Mouse (Mus musculus) embryo, embryonic 11.5 days (tissue): ENCODE results near the gene Ttc28.

ENCODE experiments used
- DNase-seq: peaks from one replicate; pipeline ENCODE4 v3.0.0-alpha.2; 2012; ENCODE audit warnings: low read depth, low spot score

Gene Ttc28

GRCm38 (mm10) chr5:111207924-111208659, 328.5 kb downstream of the Ttc28 start:
- DNase-seq = no peak

GRCm38 (mm10) chr5:111208660-111208969, 329.0 kb downstream of the Ttc28 start:
- no peak for DNase-seq

DNA sequence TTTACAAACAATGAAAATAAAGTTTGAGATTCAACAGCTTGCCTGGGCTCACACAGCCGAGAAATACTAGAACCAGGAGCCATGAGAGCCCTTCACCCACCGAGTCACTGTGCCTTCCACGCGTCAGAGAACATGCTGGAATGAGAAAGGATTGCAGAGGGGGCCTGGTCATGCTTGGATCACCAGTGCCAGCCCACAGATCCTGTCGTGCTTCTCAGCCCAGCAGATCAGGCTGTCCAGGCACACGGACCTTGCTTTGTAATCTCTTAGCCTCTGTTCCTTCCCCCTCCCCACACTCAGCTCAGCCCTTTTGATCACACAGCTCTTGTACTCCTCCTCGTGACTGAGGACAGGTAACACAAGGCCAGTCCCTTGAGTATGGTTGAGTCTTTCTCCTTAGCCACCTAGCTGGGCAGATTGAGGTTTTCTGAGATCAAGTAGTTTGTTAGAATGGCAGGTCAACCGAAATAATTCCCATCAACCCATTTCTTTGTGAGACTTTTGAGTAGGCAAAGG, 334.4 kb downstream of the Ttc28 start:
- DNase-seq = no peak

- no peak for DNase-seq
Measured at GRCm38 (mm10) chr5:111214890-111215289, 335.3 kb downstream of the Ttc28 start.

- DNase-seq = no peak
Measured at GRCm38 (mm10) chr5:111215722-111216121, 336.1 kb downstream of the Ttc28 start.

- DNase-seq = no peak
Measured at GRCm38 (mm10) chr5:111216166-111216565, 336.6 kb downstream of the Ttc28 start.

- DNase-seq = no peak
Measured at GRCm38 (mm10) chr5:111217447-111218110, 338.0 kb downstream of the Ttc28 start.

DNA sequence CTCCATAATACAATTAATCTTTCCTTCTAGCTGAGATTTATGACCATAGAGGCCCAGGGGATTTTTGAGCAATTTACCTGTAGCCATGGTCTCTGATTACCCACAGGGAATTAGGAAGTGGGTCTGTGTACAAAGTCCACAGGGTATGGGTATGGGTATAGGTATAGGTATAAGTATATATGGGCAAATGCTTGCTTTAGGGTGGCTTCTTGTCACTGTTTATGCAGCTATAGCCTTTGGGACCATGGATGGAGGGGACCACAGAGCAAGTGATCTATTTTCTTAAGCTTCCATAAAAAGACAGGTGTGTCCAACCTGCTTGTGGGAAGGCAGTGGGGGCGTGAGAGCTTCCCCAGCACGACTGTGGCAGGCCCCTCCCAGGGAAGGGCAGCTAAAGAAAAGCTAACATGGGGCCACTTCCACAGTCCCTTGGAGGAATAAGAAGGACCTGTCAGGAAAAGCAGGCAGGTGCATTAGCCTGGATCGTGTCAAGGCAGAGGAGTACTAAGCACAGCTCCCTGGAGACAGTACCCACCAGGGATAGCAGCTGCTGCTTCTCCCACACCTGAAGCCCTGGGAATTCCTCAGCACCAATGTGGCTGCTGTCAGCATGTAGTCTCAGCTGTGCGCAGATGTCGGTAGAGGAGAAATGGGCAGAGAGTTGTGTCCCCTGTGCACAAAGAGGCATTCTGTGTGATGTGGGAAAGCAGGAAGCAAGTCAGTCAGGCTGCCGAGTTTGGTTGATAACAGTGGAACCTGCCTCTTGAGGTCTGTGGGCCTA, 338.7 kb downstream of the Ttc28 start:
- no peak for DNase-seq

DNA sequence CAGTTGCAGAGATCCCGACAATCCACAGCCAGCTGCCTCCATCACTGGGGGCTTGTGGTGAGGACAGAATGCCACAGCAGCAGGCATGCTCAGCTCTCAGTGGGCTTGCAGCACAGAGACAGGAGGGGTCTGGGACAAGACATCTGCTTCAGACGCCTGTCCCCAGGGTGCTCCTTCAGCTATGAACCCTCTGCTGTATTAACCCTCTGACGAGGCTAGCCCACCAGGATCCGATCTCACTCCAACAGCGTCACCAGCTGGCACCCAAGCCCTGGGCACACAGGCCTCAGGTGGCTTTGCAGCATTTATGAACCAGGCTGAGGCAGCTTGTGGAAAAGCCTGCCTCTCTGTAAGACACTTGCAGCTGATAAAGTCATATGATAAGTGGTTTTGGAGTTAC, 339.4 kb downstream of the Ttc28 start:
- no peak for DNase-seq

DNA sequence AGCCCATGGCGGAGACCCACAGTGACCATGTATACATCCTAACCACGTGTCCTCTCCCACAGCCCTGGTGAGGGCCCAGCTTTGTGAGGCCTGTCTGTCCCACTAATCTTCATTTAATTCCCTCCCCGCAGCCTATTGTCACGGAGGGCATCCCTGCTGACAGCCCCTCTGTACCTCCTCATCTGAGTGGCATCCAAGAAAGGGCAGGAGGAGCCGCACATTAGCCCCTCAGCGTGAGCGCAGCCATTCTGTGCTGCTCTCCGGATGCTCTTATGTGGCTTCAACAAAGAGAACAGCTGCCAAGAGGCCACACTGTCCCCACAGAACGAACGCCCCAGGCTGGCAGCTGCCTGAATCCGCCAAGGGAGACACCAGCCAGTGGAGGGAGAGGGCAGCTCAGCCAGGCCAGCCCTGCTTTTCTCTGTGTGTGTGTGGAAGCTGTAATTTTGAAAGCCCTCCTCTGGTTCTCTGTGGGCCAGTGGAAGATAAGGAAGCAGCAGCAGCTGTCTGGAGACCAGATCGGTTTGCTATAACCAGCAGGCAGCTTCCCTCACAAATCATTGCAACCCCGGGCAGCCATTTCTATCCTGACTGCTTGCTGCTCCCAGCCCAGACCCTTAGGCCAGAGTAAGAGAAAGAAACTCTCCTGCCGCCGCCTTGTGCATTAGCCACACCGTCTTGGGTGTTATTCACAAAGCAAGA, 341.2 kb downstream of the Ttc28 start:
- no peak for DNase-seq

DNA sequence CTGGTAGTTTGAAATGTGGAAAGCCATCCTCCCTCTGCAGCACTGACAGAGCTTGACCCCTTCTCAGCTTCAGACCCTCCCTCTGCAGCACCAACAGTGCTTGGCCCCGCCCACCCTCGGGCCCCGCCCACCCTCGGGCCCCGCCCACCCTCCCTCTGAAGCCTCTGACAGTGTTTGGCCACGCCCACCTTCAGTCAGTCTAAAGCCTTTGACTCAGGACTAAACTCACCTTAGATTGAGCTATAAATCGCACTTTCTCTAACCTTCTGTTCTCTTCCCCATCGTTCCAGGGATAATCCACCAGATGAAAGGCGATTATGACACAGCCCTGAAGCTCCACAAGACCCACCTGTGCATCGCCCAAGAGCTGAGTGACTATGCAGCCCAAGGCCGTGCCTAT, 343.2 kb downstream of the Ttc28 start:
- no peak for DNase-seq

- DNase-seq = no peak
Measured at GRCm38 (mm10) chr5:111225306-111225705, 345.7 kb downstream of the Ttc28 start.

DNA sequence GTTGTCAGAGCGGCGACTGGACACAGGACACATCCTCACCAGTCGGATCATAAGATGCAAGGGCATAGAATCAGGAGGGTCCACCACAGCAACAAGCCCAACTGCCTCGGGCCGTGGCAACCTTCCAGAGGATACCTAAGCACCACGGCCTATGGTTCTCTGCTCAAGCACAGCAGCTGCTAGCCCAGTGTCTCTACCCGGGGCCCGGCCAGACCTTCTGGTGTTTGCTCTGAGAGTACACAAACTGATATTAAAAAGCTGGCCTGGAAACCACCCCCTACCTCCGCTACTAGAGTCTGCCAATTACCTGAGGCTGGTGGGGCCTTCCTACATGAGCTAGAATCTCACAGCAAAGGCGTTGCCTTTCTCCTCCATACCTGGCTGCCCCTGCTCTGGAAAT, 346.9 kb downstream of the Ttc28 start:
- DNase-seq = no peak

DNA sequence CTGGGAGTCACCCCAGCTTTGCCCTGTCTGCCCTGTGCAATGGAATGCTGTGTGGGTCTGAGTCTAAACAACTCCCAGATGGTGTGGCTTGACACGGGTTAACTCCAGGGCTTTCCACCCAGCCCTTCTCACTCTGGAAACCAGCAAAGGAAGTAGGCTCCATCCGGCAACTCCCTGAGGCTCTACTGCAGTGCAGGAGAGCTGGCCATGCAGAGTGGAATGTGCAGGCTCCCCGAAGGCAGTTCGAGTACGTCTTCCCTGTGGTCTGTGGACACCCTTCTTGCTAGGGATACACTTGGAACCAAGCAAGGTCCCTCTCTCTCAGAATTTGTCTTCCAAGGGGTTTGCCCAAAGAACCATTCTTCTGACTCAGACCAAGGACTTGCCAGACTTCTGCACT, 348.2 kb downstream of the Ttc28 start:
- no peak for DNase-seq

- no peak for DNase-seq
Measured at GRCm38 (mm10) chr5:111228302-111229040, 348.9 kb downstream of the Ttc28 start.

GRCm38 (mm10) chr5:111229041-111229394, 349.4 kb downstream of the Ttc28 start:
- no peak for DNase-seq

GRCm38 (mm10) chr5:111229671-111230070, 350.1 kb downstream of the Ttc28 start:
- no peak for DNase-seq

- DNase-seq = no peak
Measured at GRCm38 (mm10) chr5:111231044-111231443, 351.4 kb downstream of the Ttc28 start.

DNA sequence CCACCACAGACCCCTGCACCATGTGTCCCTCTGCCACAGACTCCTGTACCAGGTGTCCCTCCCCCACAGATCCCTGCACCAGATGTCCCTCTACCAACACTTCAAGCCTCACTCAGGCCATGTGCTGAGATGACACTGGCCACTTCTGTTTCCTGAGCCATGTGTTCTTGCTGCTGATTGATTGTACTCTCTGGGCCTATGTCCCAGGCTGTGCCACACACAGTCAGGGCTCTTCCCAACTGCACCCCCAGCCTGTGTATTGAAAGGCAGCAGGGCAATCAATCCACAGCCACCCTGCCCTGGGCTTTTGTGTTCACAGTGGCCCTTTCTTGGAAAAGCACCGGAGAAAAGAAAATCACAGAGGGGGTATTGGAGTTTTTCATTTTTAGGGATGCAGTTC, 352.2 kb downstream of the Ttc28 start:
- DNase-seq = no peak

- DNase-seq = no peak
Measured at GRCm38 (mm10) chr5:111233022-111233709, 353.6 kb downstream of the Ttc28 start.

- no peak for DNase-seq
Measured at GRCm38 (mm10) chr5:111235131-111235530, 355.5 kb downstream of the Ttc28 start.
